Mouse (Mus musculus) hindbrain, embryonic 11.5 days (tissue): Measurements from ENCODE around the gene Cyb561d2. TPM values are rescaled to one million over a fixed set of nuclear protein-coding genes. Genes with fewer than 3 reads are reported as not detected.
A peak's percentile ranks its signal among the peaks of the same experiment; 100 is the strongest.

ENCODE experiments used
- ATAC-seq: fragments of 200-750 bp; cut with Nextera tagmentation; 2 replicates; pipeline ENCODE4 v1.8.0; 2017; ENCODE audit warnings: mild to moderate bottlenecking, moderate TSS enrichment, moderate library complexity; ENCODE audit not compliant: low FRiP score
- DNase-seq: peaks from one replicate; pipeline ENCODE4 v3.0.0-alpha.2; 2015; ENCODE audit warnings: low spot score
- H3K27ac ChIP-seq: fragments of 300-500 bp; sonication (generic); 2 replicates; pipeline ENCODE4 v1.5.1; 2014; ENCODE audit warnings: mild to moderate bottlenecking, low read depth, low read length
- H3K27me3 ChIP-seq: fragments of 300-500 bp; sonication (generic); 2 replicates; pipeline ENCODE4 v1.6.1; 2014; ENCODE audit warnings: mild to moderate bottlenecking, low read length, moderate library complexity, mixed read lengths; ENCODE audit not compliant: control insufficient read depth, insufficient read depth
- H3K36me3 ChIP-seq: fragments of 300-500 bp; sonication (generic); 2 replicates; pipeline ENCODE4 v1.6.1; 2014; ENCODE audit warnings: mild to moderate bottlenecking, low read length, moderate library complexity, mixed read lengths; ENCODE audit not compliant: control insufficient read depth, insufficient read depth
- H3K4me1 ChIP-seq: fragments of 300-500 bp; sonication (generic); replicated peaks from 2 replicates; pipeline ENCODE4 v1.6.1; 2014; ENCODE audit warnings: low read length, mixed read lengths; ENCODE audit not compliant: control insufficient read depth, insufficient read depth
- H3K4me2 ChIP-seq: fragments of 300-500 bp; sonication (generic); replicated peaks from 2 replicates; pipeline ENCODE4 v1.6.1; 2014; ENCODE audit warnings: mild to moderate bottlenecking, low read depth, low read length
- H3K4me3 ChIP-seq: fragments of 300-500 bp; sonication (generic); 2 replicates; pipeline ENCODE4 v1.5.1; 2014; ENCODE audit warnings: low read depth, low read length
- H3K9ac ChIP-seq: fragments of 300-500 bp; sonication (generic); 2 replicates; pipeline ENCODE4 v1.6.1; 2014; ENCODE audit warnings: low read depth, low read length
- H3K9me3 ChIP-seq: fragments of 300-500 bp; sonication (generic); 2 replicates; pipeline ENCODE4 v1.6.1; 2016; ENCODE audit warnings: low read length; ENCODE audit not compliant: control insufficient read depth
- WGBS: fragments of 180-500 bp; shearing (Covaris S2); extraction: QIAGEN DNeasy Blood & Tissue Kit; methylation state at CpG from one replicate; pipeline ENCODE4 v1.1.7; 2014; 5-methylcytosine and 5-hydroxymethylcytosine counted together
- polyA plus RNA-seq: library from polyadenylated mRNA; unstranded; fragments of >200 nt; fragmentation: Nextera tagmentation; extraction: Ambion mirVana; gene quantifications from 2 replicates; pipeline ENCODE4 v1.2.1, GENCODE M21; 2014

Gene Cyb561d2
- polyA plus RNA-seq, 1 experiment from 2014 or later = 19.6 TPM

- Histone ChIP-seq H3K9me3 (no peaks in the 10 kb centered on the region), H3K4me2 (no peak overlapping the region), H3K4me1 (0 out of 2 replicates have a peak, but pooled peaks cover 2% of the 10 kb centered on the region), H3K27me3 (no peaks in the 10 kb centered on the region), H3K36me3 (no peaks in the 10 kb centered on the region), H3K9ac (no peak overlapping the region), H3K27ac (peak overlapping the region; percentile 74), H3K4me3 (no peak overlapping the region)
- ATAC-seq (no peak), DNase-seq (no peak)
- 88% methylated on average over 14 of the region's 14 CpGs for whole genome bisulfite sequencing
Observed at GRCm38 (mm10) chr9:107510384-107511100, 31.5 kb downstream of the Cyb561d2 start.

GRCm38 (mm10) chr9:107508266-107508665, 33.7 kb downstream of the Cyb561d2 start:
- Histone ChIP-seq H3K27me3 (no peaks in the 10 kb centered on the region), H3K9ac (no peak overlapping the region), H3K27ac (no peak overlapping the region), H3K4me1 (peaks cover 3% of the 10 kb centered on the region; the same call in 1 of the 2 replicates), H3K4me3 (no peak overlapping the region), H3K9me3 (no peaks in the 10 kb centered on the region), H3K4me2 (no peak overlapping the region), H3K36me3 (no peaks in the 10 kb centered on the region)
- ATAC-seq (no peak), DNase-seq (no peak)
- WGBS = 63% methylated on average over 10 of the region's 10 CpGs

DNA sequence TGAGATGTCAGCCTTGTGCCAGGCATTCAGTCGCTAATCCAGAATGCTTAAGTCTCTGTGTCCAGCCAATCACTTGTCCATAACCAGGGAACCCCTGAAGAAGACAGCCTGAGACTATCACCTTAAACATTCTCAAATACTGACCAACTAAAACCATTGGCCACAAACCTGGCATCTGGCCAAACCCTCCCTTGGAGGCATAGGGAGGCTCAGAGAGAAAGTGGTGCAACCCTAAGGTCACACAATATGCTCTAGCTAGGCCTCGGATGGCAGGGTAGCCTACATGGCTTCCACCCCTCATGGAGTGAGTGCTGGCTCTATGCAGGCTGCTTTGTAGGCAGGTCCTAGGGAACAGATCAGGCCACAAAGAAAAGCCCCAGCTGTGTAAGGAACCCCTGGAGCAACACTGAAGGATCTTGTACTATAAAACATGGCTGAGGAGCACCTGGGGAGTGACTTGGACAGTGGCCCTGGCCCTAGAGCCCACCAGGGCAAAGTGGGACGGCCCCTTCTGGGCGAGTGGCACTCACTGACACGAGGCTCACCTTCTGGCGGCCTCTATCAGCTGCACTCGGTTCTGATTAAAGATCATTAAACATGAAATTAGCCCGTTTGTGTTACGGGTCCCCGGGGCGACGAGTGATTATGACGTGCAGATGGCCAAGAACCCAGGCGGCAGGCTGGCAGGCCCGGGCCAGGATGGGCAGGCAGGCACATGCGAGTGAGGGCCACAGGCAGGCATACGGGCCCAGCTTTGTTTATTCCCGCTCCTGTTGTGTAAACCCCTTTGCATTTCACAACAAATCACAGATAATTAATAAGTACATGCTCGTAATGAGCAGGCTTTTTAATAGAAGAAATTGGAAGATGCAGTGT, 37.1 kb downstream of the Cyb561d2 start:
- Histone ChIP-seq H3K27me3 (no peaks in the 10 kb centered on the region), H3K4me1 (peaks cover 2% of the 10 kb centered on the region; the same call in 1 of the 2 replicates), H3K9ac (no peak overlapping the region), H3K4me3 (no peak overlapping the region), H3K27ac (no peak overlapping the region), H3K36me3 (no peaks in the 10 kb centered on the region), H3K4me2 (no peak overlapping the region), H3K9me3 (no peaks in the 10 kb centered on the region)
- ATAC-seq (peak; percentile 54; the same call in 1 of the 2 replicates), DNase-seq (no peak)
- WGBS = 74% methylated on average over 19 of the region's 19 CpGs

DNA sequence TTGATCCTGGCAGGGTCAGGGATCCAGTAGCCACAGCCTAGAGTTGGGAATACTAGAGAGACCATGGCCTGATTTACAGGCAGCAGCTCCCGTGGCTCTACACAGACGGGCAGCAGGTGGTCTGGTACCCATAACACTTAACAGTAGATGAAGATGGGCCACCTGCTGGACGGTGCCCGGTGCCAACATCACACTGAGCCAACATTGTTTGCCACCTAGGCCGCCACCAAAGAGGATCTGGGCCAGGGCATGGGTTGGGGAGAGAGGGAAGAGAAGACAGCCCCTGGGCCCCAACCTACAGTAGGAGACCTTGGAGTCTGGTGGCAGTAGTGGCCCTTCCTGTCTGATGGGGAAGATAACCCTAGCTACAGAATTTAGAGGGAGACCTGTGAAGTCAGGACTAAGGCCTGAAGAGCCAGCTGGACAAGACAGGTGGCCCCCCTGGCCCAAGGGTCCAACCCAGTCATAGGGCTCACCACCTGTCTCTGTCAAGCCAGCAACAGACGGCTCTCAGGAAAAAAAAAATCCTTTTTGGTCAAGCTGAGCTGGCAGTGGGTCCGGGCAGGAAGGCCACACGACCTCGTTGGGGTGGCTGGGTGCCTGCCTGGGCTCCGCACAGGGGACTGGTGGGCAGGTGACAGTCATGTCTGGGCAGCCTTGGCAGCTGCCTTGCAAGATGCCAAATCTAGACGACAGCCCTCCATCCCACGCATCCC, 39.7 kb downstream of the Cyb561d2 start:
- Histone ChIP-seq H3K9me3 (no peaks in the 10 kb centered on the region), H3K4me1 (peaks cover 2% of the 10 kb centered on the region; the same call in 1 of the 2 replicates), H3K27ac (no peak overlapping the region), H3K9ac (no peak overlapping the region), H3K4me3 (no peak overlapping the region), H3K36me3 (no peaks in the 10 kb centered on the region), H3K4me2 (no peak overlapping the region), H3K27me3 (no peaks in the 10 kb centered on the region)
- ATAC-seq (no peak), DNase-seq (no peak)
- WGBS = 91% methylated on average over 12 of the region's 12 CpGs

- no peaks in the 10 kb centered on the region for H3K36me3 ChIP-seq
- H3K27ac ChIP-seq = no peak overlapping the region
- no peak overlapping the region for H3K9ac ChIP-seq
- no peak overlapping the region for H3K4me2 ChIP-seq
- H3K4me3 ChIP-seq = no peak overlapping the region
- ATAC-seq (no peak), DNase-seq (no peak)
- H3K27me3 ChIP-seq = no peaks in the 10 kb centered on the region
- WGBS = 88% methylated on average over 3 of the region's 3 CpGs
- H3K9me3 ChIP-seq = no peaks in the 10 kb centered on the region
- H3K4me1 ChIP-seq = peaks cover 2% of the 10 kb centered on the region; the same call in 1 of the 2 replicates
Observed at GRCm38 (mm10) chr9:107500708-107501286, 41.2 kb downstream of the Cyb561d2 start.

DNA sequence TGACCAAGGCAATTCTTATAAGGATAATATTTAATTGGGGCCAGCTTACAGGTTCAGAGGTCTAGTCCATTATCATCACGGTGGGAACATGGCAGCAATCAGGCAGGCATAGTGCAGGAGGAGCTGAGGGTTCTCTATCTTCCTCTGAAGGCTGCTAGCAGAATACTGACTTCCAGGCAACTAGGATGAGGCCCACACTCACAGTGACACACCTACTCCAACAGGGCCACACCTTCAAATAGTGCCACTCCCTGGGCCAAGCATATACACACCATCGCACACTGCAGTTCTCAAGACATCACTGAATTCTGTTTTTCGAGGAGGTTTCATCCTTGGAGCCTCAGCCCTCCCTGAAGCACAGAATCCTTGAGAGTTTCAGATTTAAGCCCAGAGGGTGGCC, 45.6 kb downstream of the Cyb561d2 start:
- Histone ChIP-seq H3K9me3 (no peaks in the 10 kb centered on the region), H3K4me3 (no peak overlapping the region), H3K27ac (no peak overlapping the region), H3K27me3 (no peaks in the 10 kb centered on the region), H3K36me3 (no peaks in the 10 kb centered on the region), H3K9ac (no peak overlapping the region), H3K4me2 (no peak overlapping the region), H3K4me1 (no peaks in the 10 kb centered on the region)
- WGBS = 94% methylated on average over 3 of the region's 3 CpGs
- no peak for DNase-seq
- ATAC-seq = no peak

DNA sequence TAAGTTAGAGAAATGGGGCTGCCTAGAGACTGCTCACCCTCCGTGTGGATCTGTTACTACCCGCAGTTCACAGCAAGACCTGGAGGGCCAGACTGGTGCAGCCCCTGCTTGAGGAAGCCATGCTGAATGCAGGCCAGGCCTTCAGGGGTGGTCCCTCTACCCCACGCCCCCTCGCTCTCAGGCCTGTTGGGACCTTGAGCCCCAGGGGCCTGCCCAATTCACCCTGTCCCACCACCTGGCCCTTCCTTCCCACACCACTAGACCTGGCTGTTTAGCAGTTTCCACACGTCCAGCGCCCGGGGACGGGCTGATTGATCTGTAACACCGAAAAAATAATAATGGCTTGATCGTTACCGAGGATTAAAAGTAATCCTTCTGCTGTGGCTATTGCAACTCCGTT, 47.8 kb downstream of the Cyb561d2 start:
- no peak for DNase-seq
- Histone ChIP-seq H3K4me1 (no peaks in the 10 kb centered on the region), H3K36me3 (no peaks in the 10 kb centered on the region), H3K9me3 (no peaks in the 10 kb centered on the region), H3K4me2 (no peak overlapping the region), H3K9ac (no peak overlapping the region), H3K4me3 (no peak overlapping the region), H3K27me3 (no peaks in the 10 kb centered on the region), H3K27ac (no peak overlapping the region)
- 76% methylated on average over 12 of the region's 12 CpGs for WGBS
- ATAC-seq = no peak

DNA sequence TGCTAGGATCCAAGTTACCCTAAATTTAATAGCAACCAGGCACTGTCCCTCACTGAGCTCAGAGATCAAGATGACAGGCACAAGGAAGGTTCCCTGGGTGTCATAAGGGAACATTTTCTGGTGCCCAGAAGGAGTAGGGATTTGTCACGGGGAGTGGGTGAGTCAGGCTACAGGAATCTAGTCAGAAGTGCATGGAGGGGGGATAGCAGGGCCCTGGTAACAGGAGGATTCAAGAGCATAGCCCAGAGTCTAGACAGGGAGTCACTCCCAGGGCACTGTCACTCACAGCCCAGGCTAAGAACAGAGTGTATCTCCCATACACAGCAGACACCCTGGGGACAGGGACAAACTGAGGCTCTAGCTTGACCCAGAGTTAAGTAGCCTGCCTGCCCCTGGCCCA, 48.5 kb downstream of the Cyb561d2 start:
- Histone ChIP-seq H3K9me3 (no peaks in the 10 kb centered on the region), H3K4me2 (no peak overlapping the region), H3K9ac (no peak overlapping the region), H3K4me1 (no peaks in the 10 kb centered on the region), H3K27ac (no peak overlapping the region), H3K4me3 (no peak overlapping the region), H3K36me3 (no peaks in the 10 kb centered on the region), H3K27me3 (no peaks in the 10 kb centered on the region)
- no peak for ATAC-seq
- 67% methylated on average over 1 of the region's 1 CpGs for WGBS
- no peak for DNase-seq
